Mouse (Mus musculus) bone marrow, adult 2 months (tissue): ENCODE results near the gene Sinhcaf.

Source experiments
- CTCF ChIP-seq: fragments of 200-500 bp; IDR thresholded peaks from 2 replicates; pipeline ENCODE4 v1.5.1; 2011; ENCODE audit warnings: low read length, control low read depth; ENCODE audit not compliant: control insufficient read depth, insufficient read depth
- POLR2A ChIP-seq: fragments of 200-500 bp; IDR thresholded peaks from 2 replicates; pipeline ENCODE4 v1.6.1; 2011; ENCODE audit warnings: low read depth, mild to moderate bottlenecking, control low read depth, low read length, borderline replicate concordance; ENCODE audit not compliant: control insufficient read depth

DNA sequence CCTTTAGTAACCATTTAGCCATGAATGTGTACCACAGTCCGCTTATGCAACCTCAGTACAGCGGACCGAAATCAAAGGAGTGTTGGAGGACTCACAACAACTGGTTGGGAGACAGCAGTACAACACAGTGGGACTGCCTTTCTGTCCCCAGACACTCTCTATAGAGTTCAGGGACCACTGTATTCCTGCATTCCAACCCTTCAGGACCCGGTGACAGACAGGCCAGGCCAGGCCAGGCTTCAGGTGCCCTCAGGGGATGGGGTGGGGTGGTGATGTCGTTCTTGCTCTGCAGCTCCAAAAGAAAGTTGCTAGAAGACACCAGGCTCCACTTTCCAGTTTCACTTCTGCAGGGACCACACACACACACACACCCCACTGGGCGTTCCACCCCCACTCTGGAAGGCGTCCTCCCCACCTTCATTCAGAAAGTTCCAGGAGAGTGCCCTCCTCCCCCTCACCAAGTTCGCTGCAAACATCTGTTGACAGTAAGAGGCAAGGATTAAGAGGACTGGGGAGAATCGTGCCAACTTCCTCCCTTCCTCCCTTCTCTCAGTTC, 25.2 kb upstream of the Sinhcaf start:
- TF ChIP-seq POLR2A = no peak
- no peak for TF ChIP-seq CTCF
